9 mouse cellular contexts compared by ENCODE assay signal in genomic region chr7:139950283-139950971, GRCm38 (mm10). TPM values are rescaled to one million over a fixed set of nuclear protein-coding genes. Genes with fewer than 3 reads are reported as not detected.
DNase-seq lines count a peak whose midpoint lies in the region; ATAC-seq lines count a peak whose summit lies in the region.
"Had no signal": no experiment of that assay in that cellular context is flagged by ENCODE, and none has a peak within 500 bp of the region (broad histone marks: within the 10 kb centered on the region; RNA-seq: fewer than 3 reads in every experiment).

No protein-coding gene starts in this region.

- peak overlapping the region; percentile 44 for H3K4me3 ChIP-seq in limb, embryonic 11.5 days (ENCODE audit: low read depth, low read length)
- peak overlapping the region; percentile 30 for H3K4me3 ChIP-seq in midbrain, embryonic 11.5 days (ENCODE audit: low read depth, low read length)

- H3K9me3 ChIP-seq in limb, embryonic 11.5 days (ENCODE audit: control insufficient read depth, low read length) = no peaks in the 10 kb centered on the region
- H3K9me3 ChIP-seq in midbrain, embryonic 11.5 days (ENCODE audit: control insufficient read depth, low read length) = no peaks in the 10 kb centered on the region

- peaks cover 45% of the 10 kb centered on the region for H3K27me3 ChIP-seq in limb, embryonic 11.5 days (ENCODE audit: control insufficient read depth, insufficient read depth, low read length)
- H3K27me3 ChIP-seq in midbrain, embryonic 11.5 days (ENCODE audit: control insufficient read depth, insufficient read depth, low read length) = peaks cover 45% of the 10 kb centered on the region

- H3K4me2 ChIP-seq in limb, embryonic 11.5 days (ENCODE audit: low read depth, severe bottlenecking) = peak overlapping the region; percentile 71
- H3K4me2 ChIP-seq in midbrain, embryonic 11.5 days = peak overlapping the region; percentile 74

- H3K36me3 ChIP-seq in limb, embryonic 11.5 days (ENCODE audit: control insufficient read depth, insufficient read depth, low read length) = no peaks in the 10 kb centered on the region
- H3K36me3 ChIP-seq in midbrain, embryonic 11.5 days (ENCODE audit: control insufficient read depth, insufficient read depth, low read length) = no peaks in the 10 kb centered on the region

- H3K9ac ChIP-seq in limb, embryonic 11.5 days (ENCODE audit: low read length) = no peak overlapping the region
- H3K9ac ChIP-seq in midbrain, embryonic 11.5 days (ENCODE audit: low read length) = peak overlapping the region; percentile 41

- DNase-seq in 416B (ENCODE audit: low read depth) (peak; percentile 79), R1 (ENCODE audit: low read depth, low spot score) (peak; percentile 94)
- peak; percentile 38 for DNase-seq in fibroblast of lung, adult 2 months (ENCODE audit: low read depth)
- peak; percentile 60 for DNase-seq in heart, postnatal 36 days
- peak; percentile 69 for DNase-seq in limb, embryonic 11.5 days (ENCODE audit: low spot score)
- peak; percentile 97 for DNase-seq in midbrain, embryonic 11.5 days (ENCODE audit: low spot score, missing footprints)
- peak; percentile 54 for DNase-seq in thymus, postnatal 0 days (ENCODE audit: low spot score)
- DNase-seq in left cerebral cortex, postnatal 36 days (ENCODE audit: low spot score in 2 of 2) = no peak

- ATAC-seq in limb, embryonic 11.5 days (ENCODE audit: insufficient number of reproducible peaks, low FRiP score, low TSS enrichment, low read depth) = peak; percentile 52
- ATAC-seq in midbrain, embryonic 11.5 days (ENCODE audit: low FRiP score) = peak; percentile 78

- no peaks in the 10 kb centered on the region for H3K4me1 ChIP-seq in limb, embryonic 11.5 days (ENCODE audit: control insufficient read depth, insufficient read depth, low read length)
- H3K4me1 ChIP-seq in midbrain, embryonic 11.5 days (ENCODE audit: control insufficient read depth, insufficient read depth, low read length) = peaks cover 12% of the 10 kb centered on the region

- H3K27ac ChIP-seq in limb, embryonic 11.5 days (replicated peaks; ENCODE audit: low read depth, low read length) = no peak overlapping the region
- H3K27ac ChIP-seq in midbrain, embryonic 11.5 days (ENCODE audit: low read depth, low read length) = no peak overlapping the region

- under 1% methylated on average over 33 of the region's 33 CpGs for WGBS in limb, embryonic 11.5 days
- WGBS in midbrain, embryonic 11.5 days = under 1% methylated on average over 33 of the region's 33 CpGs

- intact Hi-C loops in heart, postnatal 36 days (cut with DNase I) = no loop called here
- intact Hi-C loops in left cerebral cortex, postnatal 36 days (cut with DNase I) = no loop called here

RNA-seq across cellular contexts. Expression of gene Utf1, which starts 6.8 kb away (rescaled TPM):
- total RNA-seq in heart, postnatal 36 days (2021) = not detected
- polyA plus RNA-seq in limb, embryonic 11.5 days (2014; fragmentation: Nextera tagmentation; extraction: Ambion mirVana) = 0.35 TPM in 1 of 2 replicates, not detected in the other
- polyA plus RNA-seq in midbrain, embryonic 11.5 days (2014; fragmentation: Nextera tagmentation; extraction: Ambion mirVana) = not detected in 2 replicates
- 8.7 and 8.9 TPM in 2 replicates for polyA plus RNA-seq in thymus, postnatal 0 days (2015; fragmentation: Nextera tagmentation; extraction: Ambion mirVana)
- not detected for total RNA-seq in left cerebral cortex, postnatal 36 days (2021)
- polyA plus RNA-seq: gonadal fat pad, adult 2 months had no signal

RNA-seq across cellular contexts. Expression of gene 6430531B16Rik, which starts 28.1 kb away (rescaled TPM):
- not detected for total RNA-seq in heart, postnatal 36 days (2021)
- polyA plus RNA-seq in limb, embryonic 11.5 days (2014; fragmentation: Nextera tagmentation; extraction: Ambion mirVana) = 0.27 and 0.31 TPM in 2 replicates
- polyA plus RNA-seq in midbrain, embryonic 11.5 days (2014; fragmentation: Nextera tagmentation; extraction: Ambion mirVana) = 0.34 and 1.2 TPM in 2 replicates
- polyA plus RNA-seq in thymus, postnatal 0 days (2015; fragmentation: Nextera tagmentation; extraction: Ambion mirVana) = 0.71 and 0.90 TPM in 2 replicates
- total RNA-seq in left cerebral cortex, postnatal 36 days (2021) = 1 to 10 TPM; 1.0 to 2.0 TPM

RNA-seq across cellular contexts. Expression of gene Adam8, which starts 41.9 kb away (rescaled TPM):
- under 1 TPM; 0.49 to 0.61 TPM for total RNA-seq in heart, postnatal 36 days (2021)
- 1.9 and 2.1 TPM in 2 replicates for polyA plus RNA-seq in limb, embryonic 11.5 days (2014; fragmentation: Nextera tagmentation; extraction: Ambion mirVana)
- polyA plus RNA-seq in midbrain, embryonic 11.5 days (2014; fragmentation: Nextera tagmentation; extraction: Ambion mirVana) = 1.8 TPM in 2 replicates
- polyA plus RNA-seq in thymus, postnatal 0 days (2015; fragmentation: Nextera tagmentation; extraction: Ambion mirVana) = 5.3 and 6.7 TPM in 2 replicates
- total RNA-seq in left cerebral cortex, postnatal 36 days (2021) = 1 to 10 TPM; 1.7 to 3.5 TPM

RNA-seq across cellular contexts. Expression of gene Kndc1, which starts 55.9 kb away (rescaled TPM):
- total RNA-seq in heart, postnatal 36 days (2021) = not detected
- polyA plus RNA-seq in limb, embryonic 11.5 days (2014; fragmentation: Nextera tagmentation; extraction: Ambion mirVana) = 0.06 TPM in 1 of 2 replicates, not detected in the other
- 0.55 and 0.79 TPM in 2 replicates for polyA plus RNA-seq in midbrain, embryonic 11.5 days (2014; fragmentation: Nextera tagmentation; extraction: Ambion mirVana)
- 0.90 and 1.0 TPM in 2 replicates for polyA plus RNA-seq in thymus, postnatal 0 days (2015; fragmentation: Nextera tagmentation; extraction: Ambion mirVana)
- total RNA-seq in left cerebral cortex, postnatal 36 days (2021) = 10 to 100 TPM; 70.1 to 70.2 TPM

Comparison
In these comparisons a context has a peak if more than half of its experiments do, and no peak if none do; other contexts are left out.
1. DNase-seq: peak in 416B (single experiment), R1 (single experiment), fibroblast of lung, adult 2 months (single experiment), heart, postnatal 36 days (2 of 2), limb, embryonic 11.5 days (single experiment), midbrain, embryonic 11.5 days (single experiment) and thymus, postnatal 0 days (single experiment); none in left cerebral cortex, postnatal 36 days (0 of 2).